Mouse (Mus musculus) right cerebral cortex, postnatal 10 days (tissue): ENCODE measurements at regions not wholly inside any gene's neighbourhood (a gene's known extent, or its start where the extent isn't known, plus 50 kb on each side); places are given as distances from the start of the nearest gene placed in this dataset.
A peak's percentile ranks its signal among the peaks of the same experiment; 100 is the strongest.

Experiments used
- DNase-seq, 2 experiments: peaks; one replicate each; pipeline ENCODE4 v3.0.0; 2021; ENCODE audit warnings: low spot score in 2 of 2

- DNase-seq, result no peak
These were observed 237.9 kb upstream of the Arglu1 start for GRCm38 (mm10) chr8:8928074-8928862.

GRCm38 (mm10) chr8:8921446-8921845 is 231.1 kb upstream of the Arglu1 start:
- no peak for DNase-seq

GRCm38 (mm10) chr8:8919582-8920503 is 229.5 kb upstream of the Arglu1 start:
- DNase-seq, result no peak

- DNase-seq, result no peak
These were observed 228.7 kb upstream of the Arglu1 start for GRCm38 (mm10) chr8:8919040-8919439.

- DNase-seq, result peak in 1 of 2 experiments; percentile 32
These were observed 217.3 kb upstream of the Arglu1 start for GRCm38 (mm10) chr8:8907478-8908165.

GRCm38 (mm10) chr8:8892996-8893395 is 202.7 kb upstream of the Arglu1 start:
- DNase-seq, result no peak

- no peak for DNase-seq
These were observed 187.0 kb upstream of the Arglu1 start for GRCm38 (mm10) chr8:8877286-8877685.

- no peak for DNase-seq
These were observed 186.6 kb upstream of the Arglu1 start for GRCm38 (mm10) chr8:8876879-8877278.

GRCm38 (mm10) chr8:8876469-8876868 is 186.1 kb upstream of the Arglu1 start:
- no peak for DNase-seq

GRCm38 (mm10) chr8:8871938-8872337 is 181.6 kb upstream of the Arglu1 start:
- DNase-seq, result no peak

GRCm38 (mm10) chr8:8871039-8871438 is 180.7 kb upstream of the Arglu1 start:
- DNase-seq, result no peak

GRCm38 (mm10) chr8:8870487-8870886 is 180.2 kb upstream of the Arglu1 start:
- no peak for DNase-seq

- no peak for DNase-seq
These were observed 179.0 kb upstream of the Arglu1 start for GRCm38 (mm10) chr8:8869338-8869737.

- no peak for DNase-seq
These were observed 177.6 kb upstream of the Arglu1 start for GRCm38 (mm10) chr8:8867924-8868323.

GRCm38 (mm10) chr8:8867126-8867777 is 176.9 kb upstream of the Arglu1 start:
- DNase-seq, result no peak

- no peak for DNase-seq
These were observed 172.4 kb upstream of the Arglu1 start for GRCm38 (mm10) chr8:8862767-8863166.

- no peak for DNase-seq
These were observed 171.1 kb upstream of the Arglu1 start for GRCm38 (mm10) chr8:8861331-8861940.

- no peak for DNase-seq
These were observed 168.3 kb upstream of the Arglu1 start for GRCm38 (mm10) chr8:8858636-8859035.

GRCm38 (mm10) chr8:8852656-8853366 is 162.5 kb upstream of the Arglu1 start:
- DNase-seq, result no peak

GRCm38 (mm10) chr8:8851271-8851670 is 160.9 kb upstream of the Arglu1 start:
- no peak for DNase-seq

GRCm38 (mm10) chr8:8850766-8851165 is 160.4 kb upstream of the Arglu1 start:
- DNase-seq, result no peak
